Mouse (Mus musculus) brain, embryonic 14.5 days (tissue): ENCODE measurements around the gene P2ry6.

Source experiments
- CTCF ChIP-seq: fragments of 200-500 bp; IDR thresholded peaks from 2 replicates; pipeline ENCODE4 v1.5.1; 2012; ENCODE audit warnings: inconsistent platforms, mild to moderate bottlenecking, moderate library complexity, borderline replicate concordance; ENCODE audit not compliant: insufficient read depth, insufficient read length; ENCODE audit errors: extremely low read depth
- POLR2A ChIP-seq: fragments of 200-500 bp; IDR thresholded peaks from 2 replicates; pipeline ENCODE4 v1.6.1; 2012; ENCODE audit warnings: mild to moderate bottlenecking, inconsistent platforms, borderline replicate concordance; ENCODE audit not compliant: poor library complexity, insufficient read depth, insufficient read length, severe bottlenecking; ENCODE audit errors: extremely low read depth

GRCm38 (mm10) chr7:100938106-100938505 is 36.3 kb downstream of the P2ry6 start:
- TF ChIP-seq CTCF (no peak), POLR2A (no peak)
